Mouse (Mus musculus): ENCODE data around the gene Rtn4r. TPM values are rescaled to one million over a fixed set of nuclear protein-coding genes. Genes with fewer than 3 reads are reported as not detected.
A peak's percentile ranks its signal among the peaks of the same experiment; 100 is the strongest.

Rtn4r gene
- polyA plus RNA-seq, 1 experiment from 2014 or later: 28.7 TPM

DNA sequence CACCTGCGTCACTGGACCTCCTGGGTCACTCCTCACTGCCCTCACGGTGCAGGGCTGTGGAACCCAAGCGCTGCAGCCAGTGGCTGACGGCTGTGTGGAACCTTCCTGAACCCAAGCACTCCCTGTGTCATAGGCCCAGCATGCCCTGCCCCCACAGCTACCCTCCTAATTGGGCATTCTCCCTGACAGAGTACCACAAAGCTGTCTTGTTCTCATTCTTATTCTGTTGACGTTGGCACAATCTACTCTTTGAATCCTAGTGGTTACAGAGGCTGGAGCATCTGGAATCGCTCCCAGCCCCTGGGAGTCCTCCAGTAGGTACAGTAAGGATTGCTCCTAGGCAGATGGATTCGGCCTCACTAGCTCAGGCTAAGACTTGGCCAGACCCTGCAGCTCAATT is 33.1 kb downstream of the Rtn4r start:
- WGBS: 46% methylated on average over 7 of the region's 7 CpGs
- no peak overlapping the region for H3K9ac ChIP-seq (replicated peaks)
- H3K4me2 ChIP-seq: no peak overlapping the region
- ATAC-seq (ENCODE audit: low FRiP score): no peak
- H3K36me3 ChIP-seq: no peaks in the 10 kb centered on the region
- H3K27ac ChIP-seq (replicated peaks): peak overlapping the region; percentile 37; the same call in 1 of the 2 replicates
- H3K27me3 ChIP-seq (replicated peaks): no peaks in the 10 kb centered on the region
- H3K4me1 ChIP-seq: peaks cover 59% of the 10 kb centered on the region
- H3K9me3 ChIP-seq (replicated peaks): no peaks in the 10 kb centered on the region
- H3K4me3 ChIP-seq (replicated peaks): no peak overlapping the region

DNA sequence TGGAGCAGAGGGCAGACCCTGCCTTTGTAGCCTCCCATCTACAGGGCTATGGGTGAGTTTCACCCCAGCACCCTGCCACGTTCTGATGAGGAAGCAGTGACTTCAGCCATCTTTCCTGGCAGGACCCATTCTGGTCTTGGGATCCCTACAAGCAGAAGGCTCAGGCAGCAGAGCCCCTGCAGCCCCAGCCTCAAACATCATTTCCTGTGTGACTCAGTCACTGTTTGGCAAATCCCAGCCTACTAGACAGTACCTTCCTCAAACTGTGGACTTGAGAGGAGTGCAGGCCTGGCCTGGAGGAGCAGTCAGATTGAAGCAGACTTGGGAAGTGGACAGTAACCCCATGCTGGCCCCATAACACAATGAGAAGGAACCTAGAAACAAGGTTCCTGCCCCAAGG is 33.7 kb downstream of the Rtn4r start:
- no peak overlapping the region for H3K9ac ChIP-seq (replicated peaks)
- no peaks in the 10 kb centered on the region for H3K36me3 ChIP-seq
- no peak overlapping the region for H3K4me3 ChIP-seq (replicated peaks)
- no peaks in the 10 kb centered on the region for H3K27me3 ChIP-seq (replicated peaks)
- H3K4me1 ChIP-seq: peaks cover 59% of the 10 kb centered on the region
- H3K27ac ChIP-seq (replicated peaks): no peak overlapping the region
- 69% methylated on average over 1 of the region's 1 CpGs for whole genome bisulfite sequencing
- no peak overlapping the region for H3K4me2 ChIP-seq
- no peak for ATAC-seq (ENCODE audit: low FRiP score)
- H3K9me3 ChIP-seq (replicated peaks): no peaks in the 10 kb centered on the region

- Histone ChIP-seq H3K27ac (replicated peaks) (no peak overlapping the region), H3K27me3 (replicated peaks) (no peaks in the 10 kb centered on the region), H3K4me3 (replicated peaks) (no peak overlapping the region), H3K4me2 (no peak overlapping the region), H3K36me3 (no peaks in the 10 kb centered on the region), H3K9me3 (replicated peaks) (no peaks in the 10 kb centered on the region), H3K9ac (replicated peaks) (no peak overlapping the region), H3K4me1 (peaks cover 48% of the 10 kb centered on the region)
- ATAC-seq (ENCODE audit: low FRiP score): no peak
- 14% methylated on average over 2 of the region's 2 CpGs for WGBS
Observed at GRCm38 (mm10) chr16:18164642-18165238, 37.3 kb downstream of the Rtn4r start.

GRCm38 (mm10) chr16:18166613-18167190 is 39.3 kb downstream of the Rtn4r start:
- 47% methylated on average over 6 of the region's 6 CpGs for WGBS
- peak overlapping the region; percentile 35 for H3K27ac ChIP-seq (replicated peaks)

DNA sequence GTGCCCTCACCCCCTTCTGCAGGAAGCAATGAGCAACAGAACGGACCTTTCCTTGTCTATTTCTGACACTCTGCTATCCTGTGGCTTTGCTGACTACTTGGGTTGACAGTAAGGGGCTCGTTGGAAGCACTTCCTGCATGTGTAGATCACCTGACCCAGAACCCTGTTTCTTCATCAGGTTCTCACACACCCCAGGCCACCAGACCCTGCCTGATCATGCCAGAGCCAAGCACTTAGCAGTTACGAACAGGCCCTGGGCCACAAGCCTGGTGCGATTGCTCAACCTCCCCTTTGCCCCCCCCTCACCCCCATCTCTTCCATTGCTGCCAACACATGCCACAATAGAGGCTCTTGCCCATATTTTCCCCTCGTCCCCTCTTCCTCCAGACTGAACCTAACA is 41.7 kb downstream of the Rtn4r start:
- H3K9ac ChIP-seq (replicated peaks): no peak overlapping the region
- no peak overlapping the region for H3K4me2 ChIP-seq
- no peak overlapping the region for H3K4me3 ChIP-seq (replicated peaks)
- no peaks in the 10 kb centered on the region for H3K27me3 ChIP-seq (replicated peaks)
- ATAC-seq (ENCODE audit: low FRiP score): no peak
- peaks cover 32% of the 10 kb centered on the region for H3K4me1 ChIP-seq
- H3K36me3 ChIP-seq: no peaks in the 10 kb centered on the region
- 85% methylated on average over 5 of the region's 5 CpGs for WGBS
- no peaks in the 10 kb centered on the region for H3K9me3 ChIP-seq (replicated peaks)
- H3K27ac ChIP-seq (replicated peaks): no peak overlapping the region

More at GRCm38 (mm10) chr16:18166613-18167190, 39.3 kb downstream of the Rtn4r start:
- Histone ChIP-seq H3K4me3 (replicated peaks) (no peak overlapping the region), H3K4me1 (peaks cover 32% of the 10 kb centered on the region), H3K9ac (replicated peaks) (no peak overlapping the region), H3K36me3 (no peaks in the 10 kb centered on the region), H3K9me3 (replicated peaks) (no peaks in the 10 kb centered on the region), H3K27me3 (replicated peaks) (no peaks in the 10 kb centered on the region), H3K4me2 (no peak overlapping the region)
- 0 out of 2 replicates have a peak, but pooled peaks have one; percentile 4 for ATAC-seq (ENCODE audit: low FRiP score)

DNA sequence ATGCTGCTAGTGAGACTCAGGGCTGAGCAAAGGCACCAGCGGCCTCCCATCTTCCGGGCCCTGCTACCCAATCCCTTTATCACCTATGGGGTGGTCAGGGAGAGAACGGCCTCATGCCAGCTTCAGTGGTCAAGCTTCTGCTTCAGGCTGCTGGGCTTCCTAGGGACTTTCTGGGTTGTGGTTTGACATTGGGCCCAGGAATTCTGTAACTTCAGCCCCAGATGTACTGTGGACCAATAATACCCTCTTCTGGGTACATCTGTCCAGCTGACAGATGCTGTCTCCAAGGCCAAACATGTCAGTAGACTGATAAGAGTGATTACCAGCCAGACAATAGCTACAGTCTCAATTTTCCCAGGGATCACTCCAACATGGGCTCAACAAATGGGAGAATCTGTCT is 42.3 kb downstream of the Rtn4r start:
- WGBS: 81% methylated on average over 3 of the region's 3 CpGs
- Histone ChIP-seq H3K27ac (replicated peaks) (no peak overlapping the region), H3K9me3 (replicated peaks) (no peaks in the 10 kb centered on the region), H3K4me3 (replicated peaks) (no peak overlapping the region), H3K4me1 (peaks cover 26% of the 10 kb centered on the region), H3K4me2 (no peak overlapping the region), H3K36me3 (no peaks in the 10 kb centered on the region), H3K9ac (replicated peaks) (no peak overlapping the region), H3K27me3 (replicated peaks) (no peaks in the 10 kb centered on the region)
- no peak for ATAC-seq (ENCODE audit: low FRiP score)

GRCm38 (mm10) chr16:18172266-18172855 is 44.9 kb downstream of the Rtn4r start:
- Histone ChIP-seq H3K9me3 (replicated peaks) (no peaks in the 10 kb centered on the region), H3K4me2 (no peak overlapping the region), H3K9ac (replicated peaks) (no peak overlapping the region), H3K4me1 (peaks cover 16% of the 10 kb centered on the region), H3K4me3 (replicated peaks) (no peak overlapping the region), H3K27me3 (replicated peaks) (0 out of 2 replicates have a peak, but pooled peaks cover 3% of the 10 kb centered on the region), H3K36me3 (no peaks in the 10 kb centered on the region), H3K27ac (replicated peaks) (no peak overlapping the region)
- 12% methylated on average over 7 of the region's 7 CpGs for WGBS
- no peak for ATAC-seq (ENCODE audit: low FRiP score)

DNA sequence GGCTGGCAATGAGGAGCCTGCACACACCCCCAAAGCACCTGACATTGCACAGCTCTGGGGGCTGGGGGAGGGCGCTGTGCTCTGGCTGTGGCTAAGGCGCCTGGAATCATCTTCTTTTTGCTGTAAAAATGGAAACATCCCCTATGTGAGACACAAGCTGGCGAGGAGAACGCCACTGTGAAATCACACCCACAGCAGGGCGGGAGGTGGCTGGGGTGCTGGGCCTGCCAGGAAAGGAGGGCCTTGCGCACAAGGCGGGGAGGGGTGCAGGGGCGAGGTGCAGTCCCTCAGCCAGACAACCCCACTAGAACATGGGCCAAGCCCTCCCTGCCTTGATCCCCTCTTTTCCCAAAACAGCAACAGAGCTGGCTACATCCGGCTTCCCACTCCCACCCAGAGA is 45.8 kb downstream of the Rtn4r start:
- Histone ChIP-seq H3K27me3 (replicated peaks) (0 out of 2 replicates have a peak, but pooled peaks cover 3% of the 10 kb centered on the region), H3K36me3 (no peaks in the 10 kb centered on the region), H3K27ac (replicated peaks) (no peak overlapping the region), H3K4me1 (peaks cover 16% of the 10 kb centered on the region), H3K4me2 (no peak overlapping the region), H3K9me3 (replicated peaks) (no peaks in the 10 kb centered on the region), H3K9ac (replicated peaks) (no peak overlapping the region), H3K4me3 (replicated peaks) (no peak overlapping the region)
- WGBS: 83% methylated on average over 9 of the region's 9 CpGs
- no peak for ATAC-seq (ENCODE audit: low FRiP score)

- Histone ChIP-seq H3K27ac (replicated peaks) (no peak overlapping the region), H3K27me3 (replicated peaks) (0 out of 2 replicates have a peak, but pooled peaks cover 3% of the 10 kb centered on the region), H3K9ac (replicated peaks) (no peak overlapping the region), H3K36me3 (no peaks in the 10 kb centered on the region), H3K4me3 (replicated peaks) (no peak overlapping the region), H3K4me2 (no peak overlapping the region), H3K4me1 (peaks cover 16% of the 10 kb centered on the region), H3K9me3 (replicated peaks) (no peaks in the 10 kb centered on the region)
- no peak for ATAC-seq (ENCODE audit: low FRiP score)
- 76% methylated on average over 11 of the region's 11 CpGs for WGBS
Observed at GRCm38 (mm10) chr16:18173788-18174187, 46.3 kb downstream of the Rtn4r start.

DNA sequence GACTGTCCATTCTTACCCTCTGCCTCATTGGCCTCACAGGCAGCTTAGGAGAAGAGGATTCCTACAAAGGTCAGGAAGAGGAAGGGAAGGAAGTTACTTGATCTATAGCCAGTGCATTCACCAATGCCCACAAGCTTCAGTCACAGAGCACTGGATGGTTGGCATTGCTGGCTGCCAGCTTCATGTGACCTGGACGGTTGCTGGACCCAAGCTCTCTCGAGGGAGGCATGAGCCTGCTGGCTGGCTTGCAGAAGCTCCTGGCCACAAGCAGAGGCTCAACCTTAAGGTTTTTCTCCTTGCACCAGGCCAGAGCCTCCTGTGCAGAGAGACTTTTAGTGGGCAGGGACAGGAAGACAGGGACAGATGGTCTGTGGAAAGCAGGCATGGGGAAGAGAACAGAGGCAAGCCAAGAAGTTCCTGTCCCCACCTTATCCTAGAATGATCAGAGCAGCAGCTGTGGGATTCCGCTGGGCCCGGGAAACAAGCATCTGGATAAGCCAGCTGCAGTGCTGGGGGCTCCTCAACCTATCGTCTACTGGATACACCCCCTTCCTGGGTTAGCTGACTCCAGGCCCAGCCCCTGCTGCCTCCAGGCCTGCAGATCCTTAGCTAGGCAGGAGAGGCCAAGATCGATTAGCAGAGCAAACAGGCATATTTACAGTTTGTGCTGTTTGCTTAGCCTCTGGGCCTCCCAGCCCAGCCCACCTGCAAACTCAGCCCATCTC is 48.5 kb downstream of the Rtn4r start:
- Histone ChIP-seq H3K9me3 (replicated peaks) (no peaks in the 10 kb centered on the region), H3K27ac (replicated peaks) (no peak overlapping the region), H3K4me2 (no peak overlapping the region), H3K4me3 (replicated peaks) (no peak overlapping the region), H3K4me1 (peaks cover 21% of the 10 kb centered on the region), H3K27me3 (replicated peaks) (0 out of 2 replicates have a peak, but pooled peaks cover 3% of the 10 kb centered on the region), H3K36me3 (no peaks in the 10 kb centered on the region), H3K9ac (replicated peaks) (no peak overlapping the region)
- WGBS: 55% methylated on average over 6 of the region's 6 CpGs
- no peak for ATAC-seq (ENCODE audit: low FRiP score)

DNA sequence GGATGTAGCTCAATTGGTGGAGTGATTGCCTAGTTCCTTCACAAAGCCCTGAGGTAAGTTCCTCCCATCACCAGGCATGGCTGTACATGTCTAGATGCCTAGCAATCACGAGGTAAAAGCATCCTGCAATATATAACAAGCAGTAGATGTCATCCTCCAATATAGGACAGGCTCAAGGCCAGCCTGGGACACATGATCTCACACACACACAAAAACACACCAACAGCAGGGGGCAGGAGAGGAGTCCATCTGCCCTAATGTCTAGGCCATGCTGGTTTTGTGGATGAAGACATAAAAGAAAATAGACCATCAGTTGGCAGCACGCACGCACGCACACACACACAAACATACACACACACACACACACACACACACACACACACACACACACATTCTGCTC is 49.3 kb downstream of the Rtn4r start:
- H3K4me2 ChIP-seq: no peak overlapping the region
- H3K4me1 ChIP-seq: peaks cover 28% of the 10 kb centered on the region
- no peaks in the 10 kb centered on the region for H3K36me3 ChIP-seq
- 74% methylated on average over 4 of the region's 4 CpGs for WGBS
- H3K27me3 ChIP-seq (replicated peaks): 0 out of 2 replicates have a peak, but pooled peaks cover 3% of the 10 kb centered on the region
- no peak for ATAC-seq (ENCODE audit: low FRiP score)
- H3K4me3 ChIP-seq (replicated peaks): no peak overlapping the region
- no peaks in the 10 kb centered on the region for H3K9me3 ChIP-seq (replicated peaks)
- H3K27ac ChIP-seq (replicated peaks): no peak overlapping the region
- no peak overlapping the region for H3K9ac ChIP-seq (replicated peaks)
